In the genomic region with DNA sequence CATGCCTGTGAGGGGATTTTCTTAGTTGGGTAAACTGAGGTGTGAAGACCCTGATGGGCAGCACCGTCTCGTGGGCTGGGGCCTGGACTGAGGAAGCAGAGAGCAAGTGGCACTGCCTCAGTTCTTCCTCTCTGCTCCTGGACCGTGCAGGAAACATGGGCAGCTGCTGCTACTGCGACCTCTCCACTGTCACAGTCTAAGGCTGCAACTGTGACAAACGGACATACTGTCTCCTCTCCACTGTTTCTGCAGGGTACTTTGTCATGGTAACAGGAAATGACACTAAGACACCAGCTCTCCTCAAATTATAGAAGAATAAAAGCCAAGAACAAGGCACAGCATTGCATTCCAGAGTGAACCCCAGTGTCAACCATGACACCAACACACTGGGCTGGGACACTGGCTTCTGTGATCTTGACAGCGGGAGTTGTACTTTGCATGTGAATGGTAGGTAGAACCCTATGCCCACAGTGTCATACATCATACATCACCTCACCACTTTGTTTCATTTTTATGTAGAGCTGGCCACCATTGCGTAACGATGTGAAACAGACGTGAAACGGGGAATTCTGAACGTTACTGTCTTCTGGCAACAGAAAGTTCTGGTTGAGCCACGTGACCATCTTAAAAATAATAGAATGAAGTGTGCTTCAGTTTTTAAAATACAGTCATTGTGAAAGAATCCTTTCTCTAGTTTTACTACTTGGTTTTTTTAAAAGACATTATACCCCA, we compare ENCODE assay signal across 15 mouse cellular contexts.
"Had no signal": no experiment of that assay in that cellular context is flagged by ENCODE, and none has a peak within 500 bp of the region (broad histone marks: within the 10 kb centered on the region; RNA-seq: fewer than 3 reads in every experiment).

No protein-coding gene starts in this region.

- H3K4me1 ChIP-seq: limb, embryonic 12.5 days; liver, embryonic 13.5 days; lung, embryonic 15.5 days; neural tube, embryonic 15.5 days had no signal

- H3K4me2 ChIP-seq: limb, embryonic 12.5 days; liver, embryonic 13.5 days; lung, embryonic 15.5 days; midbrain, embryonic 11.5 days; neural tube, embryonic 15.5 days had no signal

- ATAC-seq: liver, postnatal 0 days; midbrain, embryonic 16.5 days had no signal

- H3K27me3 ChIP-seq: limb, embryonic 12.5 days; liver, embryonic 13.5 days; lung, embryonic 15.5 days; neural tube, embryonic 15.5 days had no signal

- H3K27ac ChIP-seq: layer of hippocampus, adult 2 months; limb, embryonic 12.5 days; liver, embryonic 13.5 days; lung, embryonic 15.5 days; neural tube, embryonic 15.5 days had no signal

- H3K9ac ChIP-seq: limb, embryonic 12.5 days; liver, embryonic 13.5 days; liver, postnatal 0 days; lung, embryonic 15.5 days; neural tube, embryonic 15.5 days had no signal

- H3K36me3 ChIP-seq: liver, embryonic 13.5 days; lung, embryonic 15.5 days had no signal

- H3K9me3 ChIP-seq: limb, embryonic 12.5 days; liver, embryonic 13.5 days; lung, embryonic 15.5 days; neural tube, embryonic 15.5 days had no signal

- DNase-seq: kidney, adult 8-10 months; kidney, postnatal 36 days; liver; liver, embryonic 13.5 days; liver, postnatal 0 days; lung, postnatal 14 days; right cerebral cortex, adult 18-20 months; right cerebral cortex, postnatal 25 days; thymus, postnatal 36 days had no signal

- H3K4me3 ChIP-seq: layer of hippocampus, adult 2 months; limb, embryonic 12.5 days; liver, embryonic 13.5 days; lung, embryonic 15.5 days; neural tube, embryonic 15.5 days had no signal
